Comparison of ENCODE assay signal across 8 mouse cellular contexts in the genomic region with DNA sequence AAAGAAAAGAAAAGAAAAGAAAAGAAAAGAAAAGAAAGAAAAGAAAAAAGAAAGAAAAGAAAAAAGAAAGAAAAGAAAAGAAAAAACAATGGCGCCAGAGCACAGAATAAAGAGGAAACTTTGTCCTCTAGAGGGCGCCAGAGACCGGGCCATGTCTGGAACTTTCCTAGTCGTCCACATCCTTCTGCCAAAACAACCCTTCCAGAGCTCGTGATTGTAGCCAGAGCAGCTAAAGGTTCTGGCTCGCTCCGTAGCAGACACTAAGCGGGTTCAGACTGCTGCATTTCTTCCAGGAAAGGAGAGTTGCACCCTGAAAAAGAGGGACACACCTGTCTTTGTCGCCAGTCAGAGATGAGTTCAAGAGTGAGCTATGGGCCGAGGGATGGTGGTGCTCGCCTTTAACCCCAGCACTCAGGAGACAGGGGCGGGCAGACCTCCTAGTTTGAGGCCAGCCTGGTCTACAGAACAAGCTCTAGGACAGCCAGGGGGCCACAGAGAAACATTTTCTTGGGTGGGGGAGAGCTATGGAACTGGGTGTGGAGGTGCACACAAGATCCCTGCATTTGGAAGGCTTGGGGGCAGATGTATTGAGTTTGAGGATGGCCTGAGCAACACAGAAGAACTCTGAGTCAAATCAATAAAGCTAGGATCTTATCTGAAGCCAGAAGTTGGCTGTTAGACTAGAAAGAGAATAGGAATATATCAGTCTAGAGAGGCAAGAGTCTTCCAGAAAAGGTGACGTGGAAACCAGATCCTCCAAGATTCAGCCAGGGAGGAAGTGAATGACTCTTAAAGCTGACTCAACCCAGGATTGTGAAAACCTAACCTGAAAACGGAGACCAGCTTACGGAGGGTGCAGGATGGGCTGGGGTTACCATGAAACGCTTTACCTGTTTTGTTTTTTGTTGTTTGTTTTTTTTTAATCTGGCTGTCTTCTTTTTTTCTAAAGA. TPM values are rescaled to one million over a fixed set of nuclear protein-coding genes. Genes with fewer than 3 reads are reported as not detected.
A peak's percentile ranks its signal among the peaks of the same experiment; 100 is the strongest.
DNase-seq lines count a peak whose midpoint lies in the region; ATAC-seq and TF ChIP-seq lines count a peak whose summit lies in the region.

No protein-coding gene starts in this region.

- H3K27me3 ChIP-seq in Patski, result no peaks in the 10 kb centered on the region
- no peaks in the 10 kb centered on the region for H3K27me3 ChIP-seq in hindbrain, embryonic 15.5 days

- H3K9me3 ChIP-seq in hindbrain, embryonic 15.5 days, result no peaks in the 10 kb centered on the region

- WGBS in hindbrain, embryonic 15.5 days, result 34% methylated on average over 16 of the region's 16 CpGs

- peak overlapping the region; percentile 52 for H3K4me2 ChIP-seq in hindbrain, embryonic 15.5 days

- in situ Hi-C loops in Patski (cut with MboI; ENCODE audit: low pct_unique_long_range_greater_than_20kb), result loop anchor here (5.0 kb wide), 1 partner anchor 71 kb away; a partner anchor contains a TSS

- no peak for TF ChIP-seq CTCF in Patski (IDR thresholded peaks at IDR 0.05)

- CTCF ChIA-PET in Patski (lab: Charles Lee), result interaction anchor here (0.6 to 3.2 kb wide), 16 partner anchors 11 to 202 kb away, joined by 3 to 23 read pairs (median 3); a partner anchor contains a TSS

- H3K4me3 ChIP-seq in hindbrain, embryonic 15.5 days, result peak overlapping the region; percentile 9; the same call in 1 of the 2 replicates

- DNase-seq in Patski (ENCODE audit: low read depth, low spot score), result peak; percentile 27
- DNase-seq in cerebellum, postnatal 14 days, result peak; percentile 95 to 97
- peak; percentile 72 to 82 for DNase-seq in frontal cortex, postnatal 25 days (ENCODE audit: low spot score in 2 of 2)
- peak; percentile 75 to 80 for DNase-seq in layer of hippocampus, postnatal 36 days
- DNase-seq in lung, postnatal 36 days, result peak; percentile 92
- DNase-seq in retina, postnatal 1 day, result peak; percentile 88
- peak; percentile 43 for DNase-seq in urinary bladder, postnatal 10 days (ENCODE audit: low spot score)

- 0 out of 2 replicates have a peak overlapping the region, but pooled peaks have one; percentile 35 for H3K9ac ChIP-seq in hindbrain, embryonic 15.5 days

- no peak for ATAC-seq in Patski
- peak; percentile 74 for ATAC-seq in hindbrain, embryonic 15.5 days (ENCODE audit: low FRiP score, low read depth)

- H3K4me1 ChIP-seq in hindbrain, embryonic 15.5 days (replicated peaks), result peaks cover 4% of the 10 kb centered on the region; the same call in 1 of the 2 replicates

- H3K27ac ChIP-seq in hindbrain, embryonic 15.5 days (replicated peaks), result no peak overlapping the region

- POLR2A ChIA-PET in Patski (lab: Charles Lee), result no interaction called here

- no peaks in the 10 kb centered on the region for H3K36me3 ChIP-seq in hindbrain, embryonic 15.5 days

RNA-seq across cellular contexts. Expression of a gene that starts 3.1 kb away (rescaled TPM):
- 0.21 TPM for polyA plus RNA-seq in Patski (2021)
- polyA plus RNA-seq in hindbrain, embryonic 15.5 days (2015; fragmentation: Nextera tagmentation; extraction: Ambion mirVana), result not detected in 2 replicates
- not detected for total RNA-seq in layer of hippocampus, postnatal 36 days (2021)

RNA-seq across cellular contexts. Expression of a gene that starts 47.0 kb away (rescaled TPM):
- 2.3 TPM for polyA plus RNA-seq in Patski (2021)
- polyA plus RNA-seq in hindbrain, embryonic 15.5 days (2015; fragmentation: Nextera tagmentation; extraction: Ambion mirVana), result 0.30 and 0.46 TPM in 2 replicates
- total RNA-seq in layer of hippocampus, postnatal 36 days (2021), result not detected

Comparison
In these comparisons a context has a peak if more than half of its experiments do, and no peak if none do; other contexts are left out.
1. DNase-seq: peak in every context shown above with its lines; median percentile 96 in cerebellum, postnatal 14 days; 92 in lung, postnatal 36 days; 88 in retina, postnatal 1 day; 78 in layer of hippocampus, postnatal 36 days; 77 in frontal cortex, postnatal 25 days; 43 in urinary bladder, postnatal 10 days; 27 in Patski.